Mouse (Mus musculus) layer of hippocampus, adult 9-10 months (tissue): ENCODE data around the gene Ndufc2.
A peak's percentile ranks its signal among the peaks of the same experiment; 100 is the strongest.
"Not testable (repeated sequence)": the region's sequence is repeated elsewhere in the genome, so short reads cannot be mapped to it uniquely, and the experiment has no call there.

Experiments
- DNase-seq: peaks from one replicate; pipeline ENCODE4 v3.0.0; 2022; ENCODE audit warnings: low spot score

Ndufc2 gene

GRCm38 (mm10) chr7:97427296-97427695 is 27.5 kb downstream of the Ndufc2 start:
- DNase-seq: no peak

GRCm38 (mm10) chr7:97427778-97428420 is 28.1 kb downstream of the Ndufc2 start:
- no peak for DNase-seq

GRCm38 (mm10) chr7:97429705-97430104 is 29.9 kb downstream of the Ndufc2 start:
- DNase-seq: no peak

- DNase-seq: not testable (repeated sequence)
Observed at GRCm38 (mm10) chr7:97433517-97433916, 33.7 kb downstream of the Ndufc2 start.

- DNase-seq: no peak
Observed at GRCm38 (mm10) chr7:97434517-97434916, 34.7 kb downstream of the Ndufc2 start.

- no peak for DNase-seq
Observed at GRCm38 (mm10) chr7:97438986-97439385, 39.2 kb downstream of the Ndufc2 start.

GRCm38 (mm10) chr7:97446171-97446925 is 46.5 kb downstream of the Ndufc2 start:
- peak; percentile 78 for DNase-seq

- peak; percentile 45 for DNase-seq
Observed at GRCm38 (mm10) chr7:97447050-97447531, 47.3 kb downstream of the Ndufc2 start.

GRCm38 (mm10) chr7:97451023-97451422 is 51.2 kb downstream of the Ndufc2 start, which contains the start of gene Kctd14:
Gene Kctd14 (plus strand): TSS chr7:97451323.
- not testable (repeated sequence) for DNase-seq

- no peak for DNase-seq
Observed at GRCm38 (mm10) chr7:97452196-97452595, 52.4 kb downstream of the Ndufc2 start.

GRCm38 (mm10) chr7:97453141-97453921 is 53.5 kb downstream of the Ndufc2 start:
- DNase-seq: no peak

GRCm38 (mm10) chr7:97454795-97455194 is 55.0 kb downstream of the Ndufc2 start:
- no peak for DNase-seq

- no peak for DNase-seq
Observed at GRCm38 (mm10) chr7:97455577-97455976, 55.8 kb downstream of the Ndufc2 start.
